ENCODE assay signal across 10 mouse cellular contexts in the genomic region with DNA sequence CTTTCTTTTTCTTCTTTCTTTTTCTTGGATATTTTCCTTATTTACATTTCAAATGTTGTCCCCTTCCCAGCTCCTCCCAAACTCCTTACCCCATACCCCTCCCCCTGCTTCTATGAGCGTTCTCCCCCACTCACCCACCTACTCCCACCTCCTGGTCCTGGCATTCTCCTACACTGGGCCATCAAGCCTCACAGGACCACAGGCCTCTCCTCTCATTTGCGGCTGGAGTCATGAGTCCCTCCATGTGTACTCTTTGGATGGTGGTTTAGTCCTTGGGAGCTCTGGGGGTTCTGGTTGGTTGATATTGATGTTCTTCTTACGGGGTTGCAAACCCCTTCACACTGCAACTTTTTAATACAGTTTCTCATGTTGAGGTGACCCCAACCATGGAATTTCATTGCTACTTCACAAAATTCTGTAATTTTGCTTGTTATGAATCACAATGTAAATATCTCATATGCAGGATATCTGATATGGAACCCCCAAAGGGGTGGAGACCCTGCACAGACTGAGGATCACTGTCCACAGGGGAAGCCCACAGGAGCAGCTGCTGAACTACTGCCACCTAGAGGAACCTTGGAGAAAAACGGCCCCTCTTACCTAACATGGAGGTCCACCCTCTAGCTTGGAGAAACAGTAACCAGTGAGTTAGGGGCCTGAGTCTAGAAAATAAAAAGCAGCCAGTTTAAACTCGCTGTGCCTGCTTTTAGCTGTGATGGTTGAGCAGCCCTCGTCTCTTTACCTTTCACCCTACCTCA. TPM values are rescaled to one million over a fixed set of nuclear protein-coding genes. Genes with fewer than 3 reads are reported as not detected.
A peak's percentile ranks its signal among the peaks of the same experiment; 100 is the strongest.
DNase-seq lines count a peak whose midpoint lies in the region; ATAC-seq and TF ChIP-seq lines count a peak whose summit lies in the region.
"Had no signal": no experiment of that assay in that cellular context is flagged by ENCODE, and none has a peak within 500 bp of the region (broad histone marks: within the 10 kb centered on the region; RNA-seq: fewer than 3 reads in every experiment).

No protein-coding gene starts in this region.

- no peaks in the 10 kb centered on the region for H3K27me3 ChIP-seq in kidney, embryonic 14.5 days (ENCODE audit: control insufficient read depth, insufficient read depth, low read length)
- no peaks in the 10 kb centered on the region for H3K27me3 ChIP-seq in E14TG2a.4 (ENCODE audit: insufficient read depth, low read length)
- H3K27me3 ChIP-seq: limb, embryonic 13.5 days had no signal

- H3K4me1 ChIP-seq in kidney, embryonic 14.5 days (ENCODE audit: control insufficient read depth, insufficient read depth, low read length): no peaks in the 10 kb centered on the region
- H3K4me1 ChIP-seq in E14TG2a.4 (replicated peaks; ENCODE audit: low read depth, low read length): 0 out of 2 replicates have a peak, but pooled peaks cover 5% of the 10 kb centered on the region
- H3K4me1 ChIP-seq: heart, embryonic 10.5 days; limb, embryonic 13.5 days had no signal

- peak; percentile 35 for TF ChIP-seq CTCF in E14TG2a.4 (conservative IDR thresholded peaks at IDR 0.05; ENCODE audit: low read length)

- no peaks in the 10 kb centered on the region for H3K36me3 ChIP-seq in kidney, embryonic 14.5 days (ENCODE audit: control insufficient read depth, insufficient read depth, low read length)
- H3K36me3 ChIP-seq in E14TG2a.4 (ENCODE audit: insufficient read depth, low read length): no peaks in the 10 kb centered on the region
- H3K36me3 ChIP-seq: heart, embryonic 10.5 days; limb, embryonic 13.5 days had no signal

- no peak overlapping the region for H3K4me3 ChIP-seq in kidney, embryonic 14.5 days (ENCODE audit: low read length)
- H3K4me3 ChIP-seq in E14TG2a.4 (replicated peaks; ENCODE audit: low read length): no peak overlapping the region
- H3K4me3 ChIP-seq: heart, embryonic 10.5 days; limb, embryonic 13.5 days had no signal

- 0 out of 2 replicates have a peak, but pooled peaks cover 2% of the 10 kb centered on the region for H3K9me3 ChIP-seq in kidney, embryonic 14.5 days (ENCODE audit: control insufficient read depth, low read length)
- peaks cover 50% of the 10 kb centered on the region for H3K9me3 ChIP-seq in E14TG2a.4 (ENCODE audit: low read length)
- H3K9me3 ChIP-seq: heart, embryonic 10.5 days; limb, embryonic 13.5 days had no signal

- no peak for DNase-seq in kidney, postnatal 14 days
- DNase-seq in adipocyte (ENCODE audit: low spot score): peak; percentile 49
- peak; percentile 13 for DNase-seq in lung, postnatal 36 days
- DNase-seq in urinary bladder, postnatal 10 days (ENCODE audit: low spot score): no peak
- no peak for DNase-seq in layer of hippocampus, adult 9-11 months
- no peak for DNase-seq in layer of hippocampus, postnatal 14 days (ENCODE audit: low spot score in 2 of 2)

- 73% methylated on average over 6 of the region's 6 CpGs for WGBS in kidney, embryonic 14.5 days

- no peak overlapping the region for H3K4me2 ChIP-seq in kidney, embryonic 14.5 days (replicated peaks; ENCODE audit: low read depth, low read length)
- H3K4me2 ChIP-seq: limb, embryonic 13.5 days had no signal

- peak; percentile 39; the same call in 1 of the 2 replicates for ATAC-seq in kidney, embryonic 14.5 days (ENCODE audit: low FRiP score, low TSS enrichment)

- H3K27ac ChIP-seq in kidney, embryonic 14.5 days (ENCODE audit: low read depth, low read length): no peak overlapping the region
- H3K27ac ChIP-seq: heart, embryonic 10.5 days; limb, embryonic 13.5 days had no signal

- H3K9ac ChIP-seq in kidney, embryonic 14.5 days (ENCODE audit: low read depth, low read length): no peak overlapping the region
- H3K9ac ChIP-seq: limb, embryonic 13.5 days had no signal

RNA-seq across cellular contexts. Expression of a gene that starts 11.4 kb away (rescaled TPM):
- polyA plus RNA-seq in kidney, embryonic 14.5 days (2014; fragmentation: Nextera tagmentation; extraction: Ambion mirVana): 0.44 and 0.81 TPM in 2 replicates
- total RNA-seq in layer of hippocampus, postnatal 14 days (2021): 10 to 100 TPM; 43.2 to 44.9 TPM

RNA-seq across cellular contexts. Expression of a gene that starts 17.4 kb away (rescaled TPM):
- 73.4 and 81.1 TPM in 2 replicates for polyA plus RNA-seq in kidney, embryonic 14.5 days (2014; fragmentation: Nextera tagmentation; extraction: Ambion mirVana)
- 10 to 100 TPM; 43.1 to 46.5 TPM for total RNA-seq in layer of hippocampus, postnatal 14 days (2021)

RNA-seq across cellular contexts. Expression of a gene that starts 49.0 kb away (rescaled TPM):
- polyA plus RNA-seq in kidney, embryonic 14.5 days (2014; fragmentation: Nextera tagmentation; extraction: Ambion mirVana): 62.5 and 68.2 TPM in 2 replicates
- total RNA-seq in layer of hippocampus, postnatal 14 days (2021): 10 to 100 TPM; 70.4 to 72.7 TPM

RNA-seq across cellular contexts. Expression of a gene that starts 55.9 kb away (rescaled TPM):
- 0.17 and 0.35 TPM in 2 replicates for polyA plus RNA-seq in kidney, embryonic 14.5 days (2014; fragmentation: Nextera tagmentation; extraction: Ambion mirVana)
- total RNA-seq in layer of hippocampus, postnatal 14 days (2021): under 1 TPM; 0.37 to 0.62 TPM

Comparison
In these comparisons a context has a peak if more than half of its experiments do, and no peak if none do; other contexts are left out.
1. DNase-seq: peak in adipocyte (single experiment) and lung, postnatal 36 days (single experiment); none in kidney, postnatal 14 days (single experiment), urinary bladder, postnatal 10 days (single experiment), layer of hippocampus, adult 9-11 months (single experiment) and layer of hippocampus, postnatal 14 days (0 of 2).